Mouse (Mus musculus) neutrophil, adult 65 days (primary cell): ENCODE measurements around the gene Dcpp3. TPM values are rescaled to one million over a fixed set of nuclear protein-coding genes. Genes with fewer than 3 reads are reported as not detected.

Experiments
- total RNA-seq: library from RNA; stranded (reverse); gene quantifications from 2 replicates; pipeline ENCODE4 v1.2.4, GENCODE M21; 2023

Dcpp3 gene
- total RNA-seq, result not detected in 2 replicates

DNA sequence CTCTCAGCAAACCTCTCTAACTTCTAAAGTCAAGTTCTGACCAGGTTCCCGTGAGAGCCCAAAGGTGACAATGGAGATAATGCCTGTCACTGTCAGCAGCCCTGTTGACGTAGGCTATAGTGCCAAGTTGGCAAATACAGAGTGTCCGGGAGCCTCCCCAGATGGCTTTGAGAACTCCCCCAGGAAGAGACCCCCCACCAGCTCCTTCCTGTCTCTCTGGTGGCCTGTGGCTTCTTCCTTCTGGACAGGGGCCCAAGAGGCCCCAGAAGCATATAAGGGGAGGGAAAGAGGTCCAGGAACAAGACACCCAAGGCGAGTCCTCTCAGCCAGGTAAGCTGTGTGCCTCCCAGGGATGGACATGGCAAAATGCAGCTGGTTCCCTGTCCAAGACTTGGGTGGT, at the start of gene Dcpp3:
TSS of gene Dcpp3 (plus strand) at position 301 of the 400 bp plus-strand sequence.

GRCm38 (mm10) chr17:23867756-23868155, 49.5 kb upstream of the Dcpp3 start, which contains the start of gene Prss21:
TSS of gene Prss21 (plus strand) at chr17:23868056.

GRCm38 (mm10) chr17:23880576-23880975, 36.7 kb upstream of the Dcpp3 start, which contains the start of the genes Dcpp1 and Dcpp2:
TSS of gene Dcpp1 (plus strand) at chr17:23880876.
TSS of gene Dcpp2 (plus strand) at chr17:23880880.

GRCm38 (mm10) chr17:23941372-23941771, 24.1 kb downstream of the Dcpp3 start, which contains the start of gene Sbp:
TSS of gene Sbp (plus strand) at chr17:23941672.

GRCm38 (mm10) chr17:23955174-23955573, 37.9 kb downstream of the Dcpp3 start, which contains the start of gene Sbpl:
TSS of gene Sbpl (minus strand) at chr17:23955274.

Other genes starting within 250 kb of the Dcpp3 start
- gene Hcfc1r1, start 243.9 kb upstream of the Dcpp3 start, total RNA-seq, result 50.8 and 57.7 TPM in 2 replicates
- gene Thoc6, start 243.6 kb upstream of the Dcpp3 start, total RNA-seq, result 14.7 and 18.6 TPM in 2 replicates
- gene Tnfrsf12a, start 240.0 kb upstream of the Dcpp3 start, total RNA-seq, result 12.7 and 14.8 TPM in 2 replicates
- gene Cldn6, start 238.2 kb upstream of the Dcpp3 start, total RNA-seq, result not detected in 2 replicates
- gene Cldn9, start 233.4 kb upstream of the Dcpp3 start, total RNA-seq, result not detected in 2 replicates
- 0.28 TPM in 1 of 2 replicates, not detected in the other for gene 1520401A03Rik, start 194.7 kb upstream of the Dcpp3 start, total RNA-seq
- 39.1 and 51.5 TPM in 2 replicates for gene Pkmyt1, start 191.1 kb upstream of the Dcpp3 start, total RNA-seq
- 2.1 and 2.5 TPM in 2 replicates for gene Paqr4, start 176.6 kb upstream of the Dcpp3 start, total RNA-seq
- gene Kremen2, start 171.6 kb upstream of the Dcpp3 start, total RNA-seq, result not detected in 2 replicates
- 6.7 and 7.9 TPM in 2 replicates for gene Flywch1, start 145.9 kb upstream of the Dcpp3 start, total RNA-seq
- gene Flywch2, start 131.4 kb upstream of the Dcpp3 start, total RNA-seq, result not detected in 2 replicates
- gene Srrm2, start 126.9 kb upstream of the Dcpp3 start, total RNA-seq, result 630 and 877 TPM in 2 replicates
- gene Elob, start 88.3 kb upstream of the Dcpp3 start, total RNA-seq, result 121 and 182 TPM in 2 replicates
- gene Prss33, start 81.4 kb upstream of the Dcpp3 start, total RNA-seq, result not detected in 2 replicates
- gene Prss32, start 73.6 kb upstream of the Dcpp3 start, total RNA-seq, result not detected in 2 replicates
- not detected in 2 replicates for gene Prss41, start 73.3 kb upstream of the Dcpp3 start, total RNA-seq
- gene Prss21, start 49.4 kb upstream of the Dcpp3 start, total RNA-seq, result not detected in 2 replicates
- not detected in 2 replicates for gene Dcpp1, start 36.6 kb upstream of the Dcpp3 start, total RNA-seq
- gene Dcpp2, start 36.6 kb upstream of the Dcpp3 start, total RNA-seq, result not detected in 2 replicates
- gene Sbp, start 24.2 kb downstream of the Dcpp3 start, total RNA-seq, result not detected in 2 replicates
- gene Sbpl, start 37.8 kb downstream of the Dcpp3 start, total RNA-seq, result not detected in 2 replicates
- gene Prss30, start 63.1 kb downstream of the Dcpp3 start, total RNA-seq, result not detected in 2 replicates
- gene Prss22, start 80.6 kb downstream of the Dcpp3 start, total RNA-seq, result not detected in 2 replicates
- not detected in 2 replicates for gene Prss27, start 120.7 kb downstream of the Dcpp3 start, total RNA-seq
- gene Kctd5, start 156.0 kb downstream of the Dcpp3 start, total RNA-seq, result 13.0 and 13.8 TPM in 2 replicates
- gene Pdpk1, start 233.5 kb downstream of the Dcpp3 start, total RNA-seq, result 41.2 and 57.5 TPM in 2 replicates
- 64.2 and 79.3 TPM in 2 replicates for gene Amdhd2, start 246.3 kb downstream of the Dcpp3 start, total RNA-seq